Mouse (Mus musculus) liver, adult 10 weeks (tissue): Measurements from ENCODE around the gene Mmp21. TPM values are rescaled to one million over a fixed set of nuclear protein-coding genes. Genes with fewer than 3 reads are reported as not detected.

ENCODE experiments used
- polyA plus RNA-seq: library from polyadenylated mRNA; stranded (reverse); fragments of 350-450 nt; fragmentation: Illumina TruSeq; extraction: RNeasy Lipid Tissue Mini Kit (QIAGEN cat#74804); gene quantifications from one replicate; pipeline ENCODE4 v1.2.3, GENCODE M21; 2014; ENCODE audit warnings: low read depth, low replicate concordance

Gene Mmp21
- polyA plus RNA-seq: not detected

GRCm38 (mm10) chr7:133679961-133680360 is at the start of gene Mmp21:
Gene Mmp21 (minus strand): TSS chr7:133680061.

DNA sequence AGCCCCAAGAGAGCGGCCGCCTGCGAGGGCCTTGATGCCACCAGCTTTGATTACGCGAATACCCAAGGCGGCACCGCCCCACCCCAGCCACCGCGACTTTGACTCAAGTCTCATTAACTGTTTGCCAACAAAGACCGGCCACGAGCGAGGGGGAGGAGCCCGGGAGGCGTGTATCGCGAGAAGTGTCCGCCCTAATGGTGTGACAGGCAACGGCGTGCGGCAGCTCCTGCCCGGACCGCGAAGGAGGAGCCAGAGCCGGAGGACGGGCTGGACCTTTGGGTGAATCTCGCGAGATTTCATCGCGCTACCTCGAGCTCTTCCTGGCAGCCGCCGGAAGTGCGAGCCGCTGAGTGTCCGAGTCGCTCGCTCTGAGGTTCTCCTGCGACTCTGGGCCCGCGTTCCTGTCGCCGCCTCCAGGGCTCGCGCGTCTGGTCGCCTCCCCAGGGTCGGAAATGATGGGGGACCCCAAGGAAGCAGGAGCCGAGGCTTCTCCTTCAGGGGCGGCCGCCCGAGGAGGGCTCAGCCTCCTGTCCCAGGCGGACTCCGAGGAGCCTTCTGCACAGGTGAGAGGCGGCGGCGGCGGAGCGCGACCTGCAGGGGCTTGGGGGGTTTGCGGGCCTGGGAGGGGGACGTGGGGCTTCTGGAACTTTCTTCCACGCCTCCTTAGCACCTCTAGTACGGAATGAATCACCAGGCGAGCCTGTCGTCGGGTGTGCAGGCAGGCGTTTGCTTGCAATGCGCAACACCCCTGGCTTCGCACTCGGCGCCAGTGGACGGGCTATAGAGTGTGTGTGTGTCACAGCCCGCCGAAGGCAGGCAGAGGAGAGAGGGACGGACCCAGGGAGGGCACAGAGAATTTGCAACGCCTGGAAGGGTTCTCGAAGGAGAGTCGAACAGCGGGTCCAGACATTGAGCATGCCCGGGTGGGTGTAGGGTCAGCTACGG is 42.2 kb downstream of the Mmp21 start, which contains the start of gene Edrf1:
Gene Edrf1 (plus strand): TSS at position 183 of the 945 bp plus-strand sequence.

Other genes starting within 250 kb of the Mmp21 start
- not detected for gene Tex36, start 77.9 kb downstream of the Mmp21 start, polyA plus RNA-seq
- gene Edrf1, start 42.5 kb downstream of the Mmp21 start, polyA plus RNA-seq: 14.2 TPM
- 92.6 TPM for gene Bccip, start 29.3 kb upstream of the Mmp21 start, polyA plus RNA-seq
- 23.2 TPM for gene Uros, start 30.0 kb upstream of the Mmp21 start, polyA plus RNA-seq
- gene Fank1, start 96.8 kb upstream of the Mmp21 start, polyA plus RNA-seq: not detected
- 8.8 TPM for gene Dhx32, start 102.7 kb upstream of the Mmp21 start, polyA plus RNA-seq